Mouse (Mus musculus) left cerebral cortex, adult 2 months (tissue): ENCODE results near the gene Myl9. TPM values are rescaled to one million over a fixed set of nuclear protein-coding genes. Genes with fewer than 3 reads are reported as not detected.
"Not testable (repeated sequence)": the region's sequence is repeated elsewhere in the genome, so short reads cannot be mapped to it uniquely, and the experiment has no call there.

Experiments used
- DNase-seq, 2 experiments: peaks; one replicate each; pipeline ENCODE4 v3.0.0; 2021 to 2022; ENCODE audit warnings: low spot score in 2 of 2, mixed read lengths in 1 of 2; ENCODE audit errors: extremely low spot score in 1 of 2
- H3K27ac ChIP-seq: fragments of 200-600 bp; 2 replicates; pipeline ENCODE4 v1.8.1; 2022
- H3K4me3 ChIP-seq: fragments of 200-600 bp; 2 replicates; pipeline ENCODE4 v1.8.1; 2022
- CTCF ChIP-seq: fragments of 200-600 bp; IDR thresholded peaks from 2 replicates; pipeline ENCODE4 v1.8.1; 2022; ENCODE audit warnings: antibody characterized with exemption, mild to moderate bottlenecking, moderate library complexity
- intact Hi-C: fragments of 180-260 bp; cut with DNase I; formaldehyde crosslinking; loops from one replicate; pipeline ENCODE4 v1.15.1; 2025
- total RNA-seq, 2 experiments: library from RNA; stranded (reverse); gene quantifications; 2 replicates each; pipeline ENCODE4 v1.2.3; 2021

The Myl9 gene
- total RNA-seq, 2 experiments from 2014 or later = 16.1 to 17.3 TPM

- no peak for DNase-seq
- TF ChIP-seq CTCF = no peak
- intact Hi-C loops = no loop called here
- Histone ChIP-seq H3K27ac (no peak overlapping the region), H3K4me3 (no peak overlapping the region)
Measured at GRCm38 (mm10) chr2:156779488-156779887, 4.3 kb downstream of the Myl9 start.

- TF ChIP-seq CTCF = no peak
- no peak for DNase-seq
- Histone ChIP-seq H3K27ac (no peak overlapping the region), H3K4me3 (no peak overlapping the region)
- intact Hi-C loops = loop anchor here (10.0 kb wide), 2 partner anchors 245 to 315 kb away; no protein-coding TSS in a partner anchor
Measured at GRCm38 (mm10) chr2:156780129-156780528, 4.9 kb downstream of the Myl9 start.

- no peak overlapping the region for H3K27ac ChIP-seq
- no peak for TF ChIP-seq CTCF
- intact Hi-C loops = loop anchor here (10.0 kb wide), 2 partner anchors 244 to 314 kb away; no protein-coding TSS in a partner anchor
- DNase-seq = no peak
- H3K4me3 ChIP-seq = no peak overlapping the region
Measured at GRCm38 (mm10) chr2:156780752-156781151, 5.5 kb downstream of the Myl9 start.

GRCm38 (mm10) chr2:156781281-156781680 is 6.1 kb downstream of the Myl9 start:
- H3K27ac ChIP-seq = no peak overlapping the region
- DNase-seq = no peak
- no peak for TF ChIP-seq CTCF
- no peak overlapping the region for H3K4me3 ChIP-seq
- intact Hi-C loops = loop anchor here (10.0 kb wide), 2 partner anchors 244 to 314 kb away; no protein-coding TSS in a partner anchor

GRCm38 (mm10) chr2:156781836-156782480 is 6.7 kb downstream of the Myl9 start:
- intact Hi-C loops = loop anchor here (10.0 kb wide), 2 partner anchors 243 to 313 kb away; no protein-coding TSS in a partner anchor
- no peak overlapping the region for H3K4me3 ChIP-seq
- no peak; the same call in 1 of the 2 replicates for TF ChIP-seq CTCF
- no peak overlapping the region for H3K27ac ChIP-seq
- DNase-seq = no peak

- no peak for TF ChIP-seq CTCF
- intact Hi-C loops = loop anchor here (10.0 kb wide), 2 partner anchors 242 to 312 kb away; no protein-coding TSS in a partner anchor
- H3K27ac ChIP-seq = no peak overlapping the region
- H3K4me3 ChIP-seq = no peak overlapping the region
- DNase-seq = no peak
Measured at GRCm38 (mm10) chr2:156782481-156783348, 7.5 kb downstream of the Myl9 start.

- intact Hi-C loops = loop anchor here (10.0 kb wide), 2 partner anchors 241 to 311 kb away; no protein-coding TSS in a partner anchor
- no peak overlapping the region for H3K27ac ChIP-seq
- DNase-seq = no peak
- TF ChIP-seq CTCF = no peak
- H3K4me3 ChIP-seq = no peak overlapping the region
Measured at GRCm38 (mm10) chr2:156783349-156783728, 8.1 kb downstream of the Myl9 start.

- intact Hi-C loops = loop anchor here (10.0 kb wide), 2 partner anchors 241 to 311 kb away; no protein-coding TSS in a partner anchor
- H3K27ac ChIP-seq = no peak overlapping the region
- H3K4me3 ChIP-seq = no peak overlapping the region
- no peak for DNase-seq
- no peak for TF ChIP-seq CTCF
Measured at GRCm38 (mm10) chr2:156784016-156784585, 8.9 kb downstream of the Myl9 start.

GRCm38 (mm10) chr2:156784891-156785290 is 9.7 kb downstream of the Myl9 start:
- H3K27ac ChIP-seq = no peak overlapping the region
- no peak for TF ChIP-seq CTCF
- no peak for DNase-seq
- H3K4me3 ChIP-seq = no peak overlapping the region
- intact Hi-C loops = loop anchor here (5.0 to 10.0 kb wide), 3 partner anchors 47 to 310 kb away; no protein-coding TSS in a partner anchor

- DNase-seq, H3K27ac ChIP-seq, H3K4me3 ChIP-seq: not testable (repeated sequence)
- intact Hi-C loops = loop anchor here (5.0 to 10.0 kb wide), 3 partner anchors 46 to 308 kb away; no protein-coding TSS in a partner anchor
Measured at GRCm38 (mm10) chr2:156786369-156786768, 11.1 kb downstream of the Myl9 start.

GRCm38 (mm10) chr2:156787090-156787775 is 12.0 kb downstream of the Myl9 start:
- Histone ChIP-seq H3K27ac (no peak overlapping the region), H3K4me3 (no peak overlapping the region)
- DNase-seq = no peak
- no peak for TF ChIP-seq CTCF
- intact Hi-C loops = loop anchor here (5.0 to 10.0 kb wide), 3 partner anchors 45 to 308 kb away; no protein-coding TSS in a partner anchor
